Mouse (Mus musculus) 416B (cell line): Measurements from ENCODE around the gene Sema6d.
A peak's percentile ranks its signal among the peaks of the same experiment; 100 is the strongest.

Source experiments
- DNase-seq: peaks from one replicate; pipeline ENCODE4 v3.0.0; 2011; ENCODE audit warnings: low read depth

Gene Sema6d

GRCm38 (mm10) chr2:124401727-124402380 lies 312.1 kb downstream of the Sema6d start:
- DNase-seq = no peak

DNA sequence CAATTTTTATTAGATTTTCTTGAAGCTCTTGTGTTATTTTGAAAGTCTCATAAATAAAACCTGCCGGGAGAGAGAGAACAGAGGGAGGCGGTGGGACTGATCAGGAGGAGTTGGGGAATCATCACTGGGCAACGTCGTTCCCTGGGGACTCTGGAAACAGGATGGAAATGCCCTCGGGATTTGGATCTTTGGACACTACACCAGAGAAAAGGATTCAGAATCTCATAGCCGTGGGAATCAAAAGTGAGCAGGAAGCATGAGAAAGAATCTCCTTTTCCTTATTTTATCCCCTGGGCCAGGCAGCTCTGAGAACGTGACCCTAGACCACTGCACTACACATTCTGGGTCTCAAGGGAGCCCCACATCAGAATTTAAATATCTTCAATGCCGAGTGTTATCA lies 313.8 kb downstream of the Sema6d start:
- DNase-seq = no peak

DNA sequence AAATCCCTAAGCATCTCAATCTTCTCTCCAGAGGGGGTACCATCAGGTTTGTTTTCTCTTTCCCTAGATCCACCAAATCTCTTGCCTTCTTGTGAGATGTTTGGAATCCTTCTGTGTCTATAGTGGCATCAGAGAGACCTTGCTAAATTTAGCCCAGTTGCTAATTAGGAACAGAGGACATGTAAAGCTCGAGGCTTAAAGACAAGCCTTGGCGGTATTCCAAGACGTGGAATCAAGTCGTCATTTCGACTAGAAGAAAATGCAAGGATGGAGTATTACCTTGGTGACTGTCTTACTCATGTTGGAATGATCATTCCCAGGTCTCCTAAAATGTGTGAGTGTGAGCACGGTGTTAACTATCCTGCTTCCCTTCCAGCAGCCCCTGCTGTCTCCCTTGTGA lies 314.2 kb downstream of the Sema6d start:
- DNase-seq = no peak

GRCm38 (mm10) chr2:124404631-124405562 lies 315.1 kb downstream of the Sema6d start:
- no peak for DNase-seq

DNA sequence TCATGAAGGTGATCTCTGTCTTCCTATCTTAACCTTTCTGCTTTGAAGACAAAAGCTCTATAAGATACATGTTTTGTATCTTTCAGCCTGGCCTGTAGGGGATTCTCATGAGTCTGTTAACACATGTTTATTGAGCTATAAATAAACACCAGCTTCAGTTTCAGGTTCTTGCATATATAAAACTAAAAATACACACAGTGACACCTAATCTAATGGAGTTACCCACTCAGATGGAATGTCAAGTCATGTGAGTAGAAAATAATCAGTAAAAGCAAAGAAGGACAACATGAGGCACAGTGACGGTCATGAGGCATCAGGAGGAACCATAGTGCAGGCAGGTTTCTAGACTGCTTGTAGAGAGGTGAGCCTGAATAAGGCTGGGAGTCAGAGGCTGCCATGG lies 319.2 kb downstream of the Sema6d start:
- no peak for DNase-seq

DNA sequence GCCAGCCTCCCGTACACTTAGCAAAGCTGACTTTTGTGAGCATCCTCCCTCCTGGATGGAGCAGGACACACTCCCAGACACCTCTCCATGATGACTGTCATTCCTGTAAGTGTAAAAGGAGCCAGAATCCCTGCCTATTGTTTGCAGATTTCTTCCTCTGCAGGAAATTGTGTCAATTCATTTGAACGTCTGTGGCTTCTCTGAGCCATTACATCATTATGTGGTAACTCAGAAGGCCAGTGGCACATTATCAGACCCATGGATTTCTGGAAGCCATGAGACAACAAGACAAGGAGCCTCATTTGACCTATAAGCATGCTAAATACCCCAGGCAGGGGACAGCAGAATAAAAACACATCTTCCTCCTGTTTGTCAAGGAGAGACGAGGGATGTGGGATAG lies 327.0 kb downstream of the Sema6d start:
- no peak for DNase-seq

GRCm38 (mm10) chr2:124418319-124418718 lies 328.6 kb downstream of the Sema6d start:
- no peak for DNase-seq

DNA sequence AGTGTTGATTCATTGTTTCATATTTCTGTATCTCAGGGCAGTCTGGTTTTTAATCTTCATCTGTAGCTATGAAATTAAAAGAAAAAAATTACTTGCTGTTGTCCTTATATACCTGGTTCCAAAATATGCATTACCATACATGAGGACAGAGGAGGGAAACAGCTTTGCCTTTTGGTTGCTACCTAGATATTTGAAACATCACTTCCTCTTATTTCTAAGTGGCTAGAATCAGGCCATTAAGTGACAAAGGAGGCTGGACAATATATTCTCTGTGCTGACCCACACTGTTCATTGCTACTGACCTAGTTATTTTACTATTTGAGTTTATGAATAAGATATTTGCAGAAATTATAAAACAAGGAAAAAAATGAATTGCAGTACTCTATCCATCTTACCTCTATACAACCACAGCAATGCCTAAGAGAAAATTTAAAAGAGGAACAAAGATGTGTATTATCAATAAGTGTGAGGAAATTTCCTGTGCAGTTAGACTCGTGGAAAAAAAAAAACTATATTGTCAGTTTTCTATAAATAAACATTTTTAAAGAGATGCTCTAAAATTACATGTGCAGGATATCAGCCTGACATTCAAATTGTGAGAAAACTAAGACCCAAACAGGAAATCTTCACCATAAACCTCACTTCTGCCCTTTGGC lies 330.5 kb downstream of the Sema6d start:
- DNase-seq = no peak

- no peak for DNase-seq
These were observed 340.0 kb downstream of the Sema6d start for GRCm38 (mm10) chr2:124429744-124430143.

GRCm38 (mm10) chr2:124430708-124431107 lies 340.9 kb downstream of the Sema6d start:
- no peak for DNase-seq

DNA sequence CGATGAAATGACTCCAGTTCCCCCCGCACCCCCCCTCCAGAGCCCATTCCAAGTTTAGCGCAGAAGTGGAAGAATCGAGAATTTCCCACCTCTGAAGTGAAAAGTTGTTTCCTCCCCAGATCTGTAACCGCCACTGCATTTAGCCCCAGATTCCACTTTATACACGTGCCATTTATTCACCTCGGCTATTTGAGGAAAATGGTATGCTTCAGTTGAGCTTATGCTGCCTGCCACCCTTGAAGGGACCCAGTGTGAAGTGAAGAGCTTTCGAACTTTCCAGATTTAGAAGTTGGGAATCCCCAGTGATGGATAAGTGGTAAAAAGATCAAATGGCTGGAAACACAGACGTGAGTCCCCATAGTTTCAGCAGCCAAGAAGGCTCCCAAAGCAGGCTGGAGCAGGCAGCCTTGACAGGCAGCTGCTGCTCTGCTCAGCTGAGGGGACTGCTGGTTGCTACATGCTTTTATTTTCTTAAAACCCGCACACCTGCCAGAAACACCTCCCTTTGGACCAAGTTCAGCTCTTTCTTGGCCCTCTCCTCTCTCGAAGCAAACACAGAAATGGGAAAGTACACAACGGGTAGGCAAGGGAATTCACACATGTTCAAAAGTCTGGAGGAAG lies 345.7 kb downstream of the Sema6d start:
- no peak for DNase-seq

DNA sequence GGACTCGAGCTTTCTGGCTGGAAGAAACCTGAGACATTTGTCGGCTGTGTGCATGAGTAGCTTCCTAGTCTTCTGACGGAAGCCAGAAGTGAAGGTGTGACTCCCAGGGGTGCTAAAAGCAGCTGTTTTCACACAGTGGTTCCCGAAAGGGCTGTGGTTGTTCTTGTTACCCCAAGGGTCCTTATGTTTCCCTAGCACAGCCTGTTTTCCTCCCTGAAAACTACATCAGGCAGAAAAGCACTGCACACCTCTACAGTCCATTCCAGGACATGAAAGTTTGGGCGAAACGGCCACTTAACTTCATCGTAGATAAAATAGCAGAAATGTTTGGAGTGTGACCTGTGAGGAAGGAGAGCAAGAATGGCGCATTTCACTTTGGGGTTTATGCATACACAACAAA lies 346.9 kb downstream of the Sema6d start:
- DNase-seq = no peak

- DNase-seq = peak; percentile 5
These were observed 354.4 kb downstream of the Sema6d start for GRCm38 (mm10) chr2:124444199-124444598.

DNA sequence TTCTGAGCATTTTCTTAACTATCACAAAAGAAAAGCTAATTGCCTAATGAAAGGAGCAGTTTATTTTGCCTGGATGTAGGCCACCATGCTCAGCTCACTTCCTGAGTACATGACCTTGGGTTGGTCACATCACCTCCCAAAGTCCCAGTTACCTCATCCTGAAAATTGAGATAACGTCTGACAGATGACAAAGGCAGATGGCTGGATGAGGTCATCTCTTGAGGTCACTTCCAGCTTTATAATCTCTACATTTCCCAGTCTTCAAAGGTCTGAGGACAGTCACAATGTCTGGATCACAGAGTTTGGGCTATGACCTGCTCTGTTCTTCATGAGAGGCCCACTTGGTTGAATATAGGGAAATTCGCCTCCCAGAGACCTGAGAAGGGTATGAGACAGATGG lies 366.1 kb downstream of the Sema6d start:
- DNase-seq = no peak

DNA sequence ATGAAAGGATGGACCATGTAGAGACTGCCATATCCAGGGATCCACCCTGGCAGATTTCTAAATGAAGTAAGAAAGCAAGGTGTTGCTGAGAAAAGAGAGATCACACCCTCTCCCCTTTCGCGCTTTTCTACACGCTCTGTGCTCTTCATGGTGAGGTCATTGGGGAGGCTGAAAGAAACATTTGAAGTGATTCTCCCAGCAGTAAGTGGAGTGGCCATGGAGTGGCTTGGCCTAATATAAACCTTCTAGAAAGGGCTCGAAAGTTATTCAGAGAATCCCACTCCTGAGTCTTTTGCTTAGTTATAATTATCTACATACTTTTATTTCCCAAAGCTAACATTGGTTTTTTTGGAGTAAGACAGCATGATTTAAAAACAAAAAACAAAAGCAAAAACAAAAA lies 367.2 kb downstream of the Sema6d start:
- DNase-seq = no peak

DNA sequence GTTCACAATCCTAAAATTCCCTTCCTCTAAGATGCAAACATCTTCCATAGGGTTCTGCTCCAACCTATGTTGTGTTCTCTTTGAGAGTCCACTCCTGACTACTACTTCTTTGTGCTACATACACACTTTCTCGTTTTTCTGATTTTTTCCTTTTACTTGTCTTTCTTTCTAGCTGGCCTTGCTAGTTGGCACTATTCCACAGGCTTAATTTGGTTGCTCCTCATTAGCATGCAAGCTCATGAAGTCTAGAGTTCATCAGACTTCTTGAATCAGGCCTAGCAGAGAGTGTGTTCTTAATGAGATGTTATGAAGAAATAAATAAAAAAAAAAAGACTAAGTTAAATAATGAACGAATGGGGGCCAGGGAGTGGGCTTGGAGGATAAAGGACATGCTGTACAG lies 368.3 kb downstream of the Sema6d start:
- DNase-seq = no peak

DNA sequence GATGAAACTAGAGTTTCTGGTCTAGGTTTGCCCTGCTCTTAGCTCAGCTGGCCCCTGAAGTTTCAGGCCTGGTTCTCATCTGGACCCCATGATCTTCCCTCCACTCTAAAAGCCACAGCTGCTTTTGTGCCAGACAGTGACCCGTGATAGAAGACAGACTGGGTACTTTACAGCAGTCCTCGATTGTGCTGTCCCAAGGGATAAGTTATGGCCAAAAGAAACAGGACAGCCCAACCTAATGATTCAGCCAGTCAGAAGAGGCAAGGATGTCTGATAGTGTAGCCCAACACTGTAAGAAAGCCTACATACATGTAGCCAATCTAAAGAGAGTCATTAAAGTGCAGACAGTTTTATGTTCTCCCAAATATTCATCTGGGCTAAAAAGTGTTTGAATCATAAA lies 371.2 kb downstream of the Sema6d start:
- no peak for DNase-seq

- DNase-seq = no peak
These were observed 371.6 kb downstream of the Sema6d start for GRCm38 (mm10) chr2:124461378-124461851.

DNA sequence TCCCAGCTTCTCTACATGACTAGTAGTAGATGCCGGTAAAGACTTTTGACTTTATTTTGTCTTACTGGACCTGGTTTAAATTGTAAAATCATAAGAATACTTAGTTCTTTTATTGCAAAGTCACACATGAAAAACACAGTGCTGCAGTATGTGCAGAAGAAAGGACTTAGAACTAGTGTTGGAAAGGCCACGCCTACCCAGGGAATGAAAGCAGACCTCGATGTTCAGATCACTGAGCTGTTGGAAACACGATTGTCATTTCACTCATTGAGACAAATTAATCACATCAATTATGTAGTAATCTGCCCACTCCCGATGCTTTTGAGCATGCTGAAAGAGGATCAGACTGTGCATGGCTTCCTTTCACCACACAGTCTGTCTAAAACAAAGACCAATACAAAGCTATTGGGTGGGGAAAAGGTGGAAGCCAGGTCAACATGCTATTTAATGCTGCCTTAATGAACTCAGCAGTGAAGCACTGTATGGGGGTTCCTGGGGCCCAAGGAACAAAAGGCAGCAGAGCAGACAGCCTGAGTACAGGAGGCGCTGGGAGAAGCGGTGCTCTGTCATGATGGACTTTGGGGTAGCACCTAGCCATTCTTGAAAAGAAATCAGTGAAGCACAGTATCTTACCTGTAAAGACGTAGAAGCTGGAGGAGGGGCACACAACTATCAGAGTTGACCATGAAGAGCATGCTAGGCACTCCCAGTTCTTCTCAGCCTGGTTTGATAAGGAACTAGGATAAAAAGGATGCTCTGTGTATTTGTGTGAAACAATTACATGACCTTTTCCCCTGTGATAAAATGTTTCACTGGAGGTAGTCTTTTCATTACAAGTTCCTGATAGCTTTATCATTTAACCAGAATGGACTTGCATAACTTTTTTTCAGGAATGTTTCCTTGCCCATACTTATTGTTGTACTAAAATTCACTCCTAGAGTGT lies 375.5 kb downstream of the Sema6d start:
- DNase-seq = no peak

GRCm38 (mm10) chr2:124467429-124467828 lies 377.7 kb downstream of the Sema6d start:
- no peak for DNase-seq

DNA sequence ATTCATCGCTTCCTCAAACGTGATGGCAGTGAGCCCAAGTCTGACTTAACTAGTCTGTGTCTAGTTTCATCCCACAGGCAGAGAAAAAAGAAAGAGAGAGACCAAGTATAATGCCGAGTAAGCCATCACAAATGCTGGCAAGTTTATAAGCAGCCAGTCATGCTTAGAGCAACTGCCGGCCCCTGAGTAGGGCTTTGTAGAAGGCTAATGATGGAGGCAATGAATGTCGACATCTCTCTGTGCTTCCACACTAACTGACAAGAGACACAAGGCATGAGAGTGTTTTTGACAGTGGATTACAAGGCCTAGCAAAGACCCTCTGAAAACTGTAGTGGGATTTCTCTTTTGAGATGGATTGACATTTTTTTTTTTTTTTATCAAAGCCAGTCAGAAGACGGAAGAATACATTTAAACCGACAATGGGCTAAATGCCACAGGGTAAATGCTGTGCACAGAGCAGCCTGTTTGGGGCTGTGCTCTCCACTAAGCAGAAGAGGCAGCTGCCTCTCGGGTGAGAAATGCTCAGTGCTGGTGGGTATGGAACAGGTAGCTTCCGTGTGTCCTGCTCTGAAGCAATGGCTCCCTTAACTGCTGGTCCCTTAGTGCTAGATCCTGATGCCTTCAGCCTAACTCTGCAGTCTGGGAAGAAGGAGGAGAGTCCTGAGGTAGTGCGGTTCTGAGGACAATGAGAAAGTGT lies 380.7 kb downstream of the Sema6d start:
- DNase-seq = no peak
